In genomic region chr8:30251797-30252196, GRCm38 (mm10) we compare ENCODE assay signal across 16 mouse cellular contexts.
"Had no signal": no experiment of that assay in that cellular context is flagged by ENCODE, and none has a peak within 500 bp of the region (broad histone marks: within the 10 kb centered on the region; RNA-seq: fewer than 3 reads in every experiment).

No protein-coding gene starts in this region.

- H3K36me3 ChIP-seq: neural tube, embryonic 13.5 days; neural tube, embryonic 15.5 days; stomach, embryonic 15.5 days had no signal

- H3K4me3 ChIP-seq: neural tube, embryonic 13.5 days; neural tube, embryonic 15.5 days; stomach, embryonic 15.5 days had no signal

- H3K4me1 ChIP-seq: neural tube, embryonic 13.5 days; neural tube, embryonic 15.5 days; stomach, embryonic 15.5 days had no signal

- H3K9me3 ChIP-seq: neural tube, embryonic 13.5 days; neural tube, embryonic 15.5 days; stomach, embryonic 15.5 days had no signal

- H3K27ac ChIP-seq: neural tube, embryonic 13.5 days; neural tube, embryonic 15.5 days; stomach, embryonic 15.5 days; stomach, postnatal 0 days had no signal

- H3K4me2 ChIP-seq: neural tube, embryonic 13.5 days; neural tube, embryonic 15.5 days; stomach, embryonic 15.5 days had no signal

- DNase-seq: retina, postnatal 1 day; right cerebral cortex, adult 18-20 months; right cerebral cortex, postnatal 14 days; right cerebral cortex, postnatal 25 days; right cerebral cortex, postnatal 4 days; spleen, adult 18-20 months; thymus, adult 18-20 months; thymus, adult 2 months; thymus, postnatal 14 days; thymus, postnatal 25 days; thymus, postnatal 36 days; thymus, postnatal 4 days had no signal

- H3K27me3 ChIP-seq: neural tube, embryonic 13.5 days; neural tube, embryonic 15.5 days; stomach, embryonic 15.5 days had no signal

- H3K9ac ChIP-seq: neural tube, embryonic 13.5 days; neural tube, embryonic 15.5 days; stomach, embryonic 15.5 days had no signal
